Mouse (Mus musculus) kidney, adult 2 months (tissue): Measurements from ENCODE around the gene Plekha5. TPM values are rescaled to one million over a fixed set of nuclear protein-coding genes. Genes with fewer than 3 reads are reported as not detected.

Source experiments
- DNase-seq: peaks from one replicate; pipeline ENCODE4 v3.0.0; 2021
- H3K27ac ChIP-seq: fragments of 200-500 bp; 2 replicates; pipeline ENCODE4 v1.5.1; 2012; ENCODE audit warnings: low read depth, low read length, control low read depth, inconsistent platforms; ENCODE audit not compliant: insufficient read depth
- H3K27me3 ChIP-seq: fragments of 200-500 bp; replicated peaks from 2 replicates; pipeline ENCODE4 v1.6.1; 2012; ENCODE audit warnings: mild to moderate bottlenecking, moderate library complexity, low read length, inconsistent platforms; ENCODE audit not compliant: control insufficient read depth, insufficient read depth
- H3K36me3 ChIP-seq: fragments of 200-500 bp; 2 replicates; pipeline ENCODE4 v1.6.1; 2012; ENCODE audit warnings: mild to moderate bottlenecking, moderate library complexity, low read length, inconsistent platforms; ENCODE audit not compliant: control insufficient read depth, insufficient read depth
- H3K4me1 ChIP-seq: fragments of 200-500 bp; 2 replicates; pipeline ENCODE4 v1.6.1; 2011; ENCODE audit warnings: low read length; ENCODE audit not compliant: control insufficient read depth, insufficient read depth
- H3K4me3 ChIP-seq: fragments of 200-500 bp; 2 replicates; pipeline ENCODE4 v1.5.1; 2011; ENCODE audit warnings: mild to moderate bottlenecking, low read depth, low read length, control low read depth; ENCODE audit not compliant: insufficient read depth
- CTCF ChIP-seq: fragments of 200-500 bp; conservative IDR thresholded peaks from 2 replicates; pipeline ENCODE4 v1.5.1; 2011; ENCODE audit warnings: low read depth, mild to moderate bottlenecking, control low read depth, low read length, moderate library complexity, mixed read lengths; ENCODE audit not compliant: insufficient read depth, insufficient read length
- POLR2A ChIP-seq: fragments of 200-500 bp; IDR thresholded peaks from one replicate; pipeline ENCODE4 v1.6.1; 2011; ENCODE audit warnings: low read depth, low read length, control low read depth
- WGBS: fragments of 180-500 bp; shearing (Covaris S2); methylation state at CpG from one replicate; pipeline ENCODE4 v1.1.7; 2018; 5-methylcytosine and 5-hydroxymethylcytosine counted together
- polyA plus RNA-seq: library from polyadenylated mRNA; depleted of rRNA; stranded (reverse); fragments of >200 nt; gene quantifications from 2 replicates; pipeline ENCODE4 v1.2.3, GENCODE M21; 2012

Gene Plekha5
- polyA plus RNA-seq, 1 experiment = 21.4 TPM

DNA sequence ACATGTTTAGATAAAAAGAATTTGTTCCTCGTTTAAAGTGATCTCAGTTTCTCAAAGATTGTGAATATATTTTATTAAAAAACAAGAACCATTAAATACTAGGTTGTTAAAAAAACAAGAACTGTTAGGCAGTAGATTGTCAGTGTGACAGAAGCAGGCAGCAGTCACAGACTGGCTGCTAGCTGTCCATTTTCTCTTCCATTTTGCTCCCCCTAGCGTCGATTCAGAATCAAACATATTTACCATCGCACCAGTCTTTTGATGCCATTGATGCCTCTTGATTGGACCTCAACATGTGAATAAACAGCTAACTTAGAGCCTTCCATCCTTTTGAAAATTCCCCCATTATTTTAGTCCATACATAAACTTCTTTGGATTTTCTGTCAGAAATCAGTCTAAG lies 130.4 kb downstream of the Plekha5 start:
- no peaks in the 10 kb centered on the region for H3K4me1 ChIP-seq
- H3K4me3 ChIP-seq = no peak overlapping the region
- H3K36me3 ChIP-seq = no peaks in the 10 kb centered on the region; the same call in 1 of the 2 replicates
- H3K27ac ChIP-seq = no peak overlapping the region
- WGBS = 70% methylated on average over 4 of the region's 4 CpGs
- peak; percentile 38 for DNase-seq
- TF ChIP-seq CTCF (peak; percentile 39), POLR2A (no peak)
- H3K27me3 ChIP-seq = no peaks in the 10 kb centered on the region

DNA sequence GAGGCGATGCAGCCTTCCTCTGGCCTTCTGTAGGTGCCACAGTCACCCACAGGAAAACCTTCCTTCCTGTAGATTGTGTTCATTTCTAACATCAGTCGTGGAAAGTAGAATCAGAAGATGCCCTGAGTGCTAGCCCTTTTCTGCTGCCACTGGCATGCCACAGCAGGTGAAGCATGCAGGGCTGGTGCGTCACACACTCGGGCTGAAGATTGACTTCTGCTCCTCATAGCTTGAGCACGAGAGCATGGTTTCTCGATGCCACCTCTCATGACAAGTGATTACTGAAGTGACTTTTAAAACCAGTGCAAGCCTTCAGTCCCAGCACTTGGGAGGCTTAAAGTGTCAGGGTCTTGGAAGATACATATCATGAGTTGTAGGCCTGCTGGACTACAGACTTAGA lies 135.6 kb downstream of the Plekha5 start:
- H3K27me3 ChIP-seq = no peaks in the 10 kb centered on the region
- 72% methylated on average over 6 of the region's 6 CpGs for WGBS
- H3K36me3 ChIP-seq = no peaks in the 10 kb centered on the region
- no peak overlapping the region for H3K27ac ChIP-seq
- no peaks in the 10 kb centered on the region for H3K4me1 ChIP-seq
- TF ChIP-seq POLR2A (no peak), CTCF (no peak)
- H3K4me3 ChIP-seq = no peak overlapping the region
- no peak for DNase-seq

DNA sequence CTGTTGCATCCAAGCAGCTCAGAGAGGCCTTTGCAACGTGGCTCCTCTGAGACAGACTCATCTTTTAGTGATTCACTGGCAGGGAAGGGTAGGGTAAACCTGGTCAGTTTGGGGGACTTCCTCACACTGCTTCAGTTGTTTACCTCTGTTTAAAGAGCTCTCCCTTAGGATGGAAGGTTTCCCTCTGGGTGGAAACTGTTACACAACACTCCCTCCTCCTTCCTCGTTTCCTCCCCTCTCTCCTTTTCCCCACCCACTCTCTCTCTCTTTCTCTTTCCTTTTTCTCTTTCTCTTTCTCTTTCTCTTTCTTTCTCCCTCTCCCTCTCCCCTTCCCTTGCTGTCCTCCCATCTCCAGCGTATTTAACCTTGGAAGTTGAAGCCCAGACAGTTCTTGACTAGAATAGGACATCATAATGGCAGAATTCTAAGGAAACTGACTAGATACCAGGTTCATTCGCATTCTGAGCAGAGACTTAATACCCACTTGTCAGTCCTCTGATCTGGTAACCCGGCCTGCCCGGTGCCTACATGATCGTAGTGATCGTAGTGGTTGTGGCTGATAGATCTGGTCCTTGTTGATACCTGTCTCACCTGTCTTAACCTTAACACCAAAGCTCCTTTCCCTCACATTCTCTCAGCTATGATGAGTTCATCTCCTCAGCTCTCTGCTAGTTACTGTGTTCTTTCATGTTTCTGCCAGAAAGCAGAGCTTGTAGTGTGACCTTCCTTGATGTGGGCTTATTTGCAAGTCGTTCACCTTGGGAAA lies 137.5 kb downstream of the Plekha5 start:
- no peak for DNase-seq
- TF ChIP-seq POLR2A (no peak), CTCF (no peak)
- H3K27ac ChIP-seq = no peak overlapping the region
- H3K4me1 ChIP-seq = no peaks in the 10 kb centered on the region
- no peaks in the 10 kb centered on the region for H3K36me3 ChIP-seq
- no peaks in the 10 kb centered on the region for H3K27me3 ChIP-seq
- H3K4me3 ChIP-seq = no peak overlapping the region
- WGBS = 82% methylated on average over 9 of the region's 9 CpGs

DNA sequence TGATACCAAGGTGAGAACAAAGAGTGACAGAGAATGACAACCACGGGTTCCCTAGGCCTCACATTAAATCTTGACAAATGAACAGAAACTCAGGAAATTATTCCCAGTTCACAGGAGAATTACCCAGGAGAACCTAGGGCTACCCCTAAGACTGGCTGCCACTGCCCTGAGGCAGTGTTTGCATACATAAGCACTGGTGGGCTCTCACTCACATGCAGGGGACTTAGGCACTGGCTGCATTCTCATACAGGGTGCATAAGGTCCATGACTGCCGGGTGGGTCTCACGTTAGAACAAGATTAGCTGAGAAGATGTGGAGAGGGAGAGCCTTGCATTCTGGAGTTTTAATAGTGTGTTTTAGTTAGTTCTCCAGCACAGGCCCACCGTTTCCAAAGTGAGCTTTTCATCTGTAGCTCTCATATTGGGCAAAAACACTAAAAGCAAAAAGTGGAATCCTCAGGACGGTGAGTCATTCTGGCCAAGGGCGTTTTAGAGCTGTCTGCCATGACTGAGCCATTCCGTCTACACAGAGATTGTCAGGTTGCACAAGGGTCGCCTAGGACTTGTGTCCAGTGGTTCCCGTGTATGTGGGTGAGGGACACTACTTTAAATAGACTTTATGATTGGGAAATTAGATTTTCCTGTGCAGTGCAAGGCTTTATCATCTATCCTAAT lies 138.2 kb downstream of the Plekha5 start:
- WGBS = 86% methylated on average over 9 of the region's 9 CpGs
- no peak for TF ChIP-seq CTCF
- no peak for TF ChIP-seq POLR2A
- no peaks in the 10 kb centered on the region for H3K27me3 ChIP-seq
- H3K4me3 ChIP-seq = no peak overlapping the region
- no peak overlapping the region for H3K27ac ChIP-seq
- H3K4me1 ChIP-seq = no peaks in the 10 kb centered on the region
- DNase-seq = no peak
- no peaks in the 10 kb centered on the region for H3K36me3 ChIP-seq

DNA sequence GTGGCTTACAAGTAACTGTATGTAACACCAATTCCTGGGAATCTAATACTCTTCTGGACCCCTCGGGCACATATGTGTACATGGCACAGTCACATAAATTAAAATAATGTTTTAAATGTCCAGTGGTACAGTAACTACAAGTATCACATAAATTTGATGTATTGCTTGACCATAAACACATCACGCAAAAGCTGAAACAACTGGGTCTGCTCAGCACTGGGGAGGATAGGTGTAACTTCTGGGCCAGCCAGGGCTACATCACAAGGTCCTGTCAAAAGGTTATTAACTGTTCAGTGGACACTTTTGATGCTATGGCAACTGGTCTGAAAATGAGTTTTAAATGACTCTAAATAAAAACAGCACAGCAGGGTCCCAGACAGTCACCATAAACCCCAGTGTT lies 143.3 kb downstream of the Plekha5 start:
- no peaks in the 10 kb centered on the region for H3K36me3 ChIP-seq
- 75% methylated on average over 2 of the region's 2 CpGs for WGBS
- no peak for DNase-seq
- TF ChIP-seq CTCF = no peak
- no peak for TF ChIP-seq POLR2A
- H3K27ac ChIP-seq = peak overlapping the region; percentile 67; the same call in 1 of the 2 replicates
- H3K27me3 ChIP-seq = no peaks in the 10 kb centered on the region
- H3K4me3 ChIP-seq = no peak overlapping the region
- no peaks in the 10 kb centered on the region for H3K4me1 ChIP-seq

DNA sequence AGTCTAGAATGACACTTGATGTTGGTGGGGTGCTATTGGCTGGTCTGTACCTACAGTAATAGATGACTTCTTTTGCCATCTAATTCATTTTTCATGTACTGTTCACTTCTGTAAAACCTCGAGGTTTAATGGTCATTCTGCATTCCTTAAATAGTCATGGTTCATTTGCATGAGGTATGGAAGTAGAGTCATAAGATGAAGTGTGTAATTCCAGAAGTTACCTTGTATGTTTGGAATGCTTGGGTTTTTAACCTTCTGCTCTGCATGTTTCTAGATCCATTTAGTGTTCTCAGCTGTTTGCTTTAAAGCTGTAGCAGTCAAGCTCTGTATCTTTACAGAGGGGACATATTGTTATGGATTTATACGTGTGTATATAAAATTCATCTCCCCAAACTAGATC lies 144.0 kb downstream of the Plekha5 start:
- Histone ChIP-seq H3K27ac (peak overlapping the region; percentile 67; the same call in 1 of the 2 replicates), H3K27me3 (no peaks in the 10 kb centered on the region), H3K4me1 (no peaks in the 10 kb centered on the region), H3K36me3 (no peaks in the 10 kb centered on the region), H3K4me3 (no peak overlapping the region)
- TF ChIP-seq POLR2A (no peak), CTCF (no peak)
- 38% methylated on average over 2 of the region's 2 CpGs for WGBS
- DNase-seq = peak; percentile 31

DNA sequence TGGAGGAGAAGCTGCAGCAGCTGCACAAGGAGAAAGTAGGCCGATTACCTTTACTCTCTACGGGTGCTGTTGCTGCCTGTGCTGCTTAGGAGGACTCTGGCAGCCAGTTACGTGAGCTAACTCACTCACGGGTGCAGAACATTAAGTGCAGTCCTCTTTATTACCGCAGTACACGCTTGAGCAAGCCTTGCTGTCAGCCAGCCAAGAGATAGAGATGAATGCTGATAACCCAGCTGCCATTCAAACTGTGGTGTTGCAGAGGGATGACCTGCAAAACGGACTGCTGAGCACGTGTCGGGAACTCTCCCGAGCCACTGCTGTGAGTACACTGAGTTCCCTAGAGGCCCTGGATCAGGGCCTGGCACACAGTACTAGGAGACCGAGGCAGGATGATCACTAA lies 146.3 kb downstream of the Plekha5 start:
- TF ChIP-seq POLR2A (no peak), CTCF (0 out of 2 replicates have a peak, but pooled peaks have one; percentile 5)

More for the DNA sequence above, 146.3 kb downstream of the Plekha5 start:
- Histone ChIP-seq H3K4me3 (no peak overlapping the region), H3K36me3 (no peaks in the 10 kb centered on the region), H3K27ac (no peak overlapping the region), H3K27me3 (no peaks in the 10 kb centered on the region), H3K4me1 (no peaks in the 10 kb centered on the region)
- DNase-seq = peak; percentile 84
- WGBS = 30% methylated on average over 11 of the region's 11 CpGs
